Mouse (Mus musculus) ES-Bruce4 (cell line): ENCODE data around the gene Vps25.

ENCODE experiments used
- CTCF ChIP-seq: IDR thresholded peaks from one replicate; pipeline ENCODE4 v1.8.1; 2011; ENCODE audit warnings: low read depth, low read length
- POLR2A ChIP-seq: IDR thresholded peaks from one replicate; pipeline ENCODE4 v1.8.1; 2011; ENCODE audit warnings: low read length; ENCODE audit not compliant: insufficient read depth

GRCm38 (mm10) chr11:101307744-101308143 lies 54.2 kb downstream of the Vps25 start:
- TF ChIP-seq POLR2A (no peak), CTCF (no peak)
